Comparison of ENCODE assay signal across 8 mouse cellular contexts in genomic region chr7:19627721-19628120, GRCm38 (mm10). TPM values are rescaled to one million over a fixed set of nuclear protein-coding genes. Genes with fewer than 3 reads are reported as not detected.
DNase-seq lines count a peak whose midpoint lies in the region; ATAC-seq and TF ChIP-seq lines count a peak whose summit lies in the region.

No protein-coding gene starts in this region.

- H3K4me3 ChIP-seq in heart, adult 2 months, result peak overlapping the region; percentile 94
- H3K4me3 ChIP-seq in ES-Bruce4 (ENCODE audit: low read depth, low read length), result peak overlapping the region; percentile 53
- H3K4me3 ChIP-seq in forebrain, postnatal 0 days (ENCODE audit: low read depth, low read length), result peak overlapping the region; percentile 76
- peak overlapping the region; percentile 78 for H3K4me3 ChIP-seq in liver, embryonic 15.5 days (replicated peaks)

- no peak for TF ChIP-seq POLR2A in heart, adult 2 months (IDR thresholded peaks at IDR 0.05; ENCODE audit: insufficient read depth, low read depth, low read length)
- no peak for TF ChIP-seq POLR2A in ES-Bruce4 (IDR thresholded peaks at IDR 0.05; ENCODE audit: insufficient read depth, low read length)

- no peaks in the 10 kb centered on the region for H3K9me3 ChIP-seq in ES-Bruce4 (replicated peaks; ENCODE audit: control insufficient read depth, insufficient read depth, low read length, poor library complexity, severe bottlenecking)
- no peaks in the 10 kb centered on the region for H3K9me3 ChIP-seq in forebrain, postnatal 0 days (ENCODE audit: low read length)
- no peaks in the 10 kb centered on the region for H3K9me3 ChIP-seq in liver, embryonic 15.5 days (replicated peaks)

- H3K79me2 ChIP-seq in heart, adult 2 months (replicated peaks; ENCODE audit: control insufficient read depth, insufficient read depth, low read length), result no peaks in the 10 kb centered on the region

- ATAC-seq in forebrain, postnatal 0 days, result no peak
- ATAC-seq in liver, embryonic 15.5 days (ENCODE audit: insufficient read depth), result no peak
- ATAC-seq in megakaryocyte progenitor cell, adult 5-6 weeks (replicated peaks; ENCODE audit: poor library complexity), result no peak

- peak overlapping the region; percentile 92; the same call in 1 of the 2 replicates for H3K4me2 ChIP-seq in forebrain, postnatal 0 days (ENCODE audit: low read depth)
- H3K4me2 ChIP-seq in liver, embryonic 15.5 days, result peak overlapping the region; percentile 100

- intact Hi-C loops in heart, adult 2 months (cut with DNase I), result loop anchor here (5.0 kb wide), 2 partner anchors 35 to 170 kb away; partner anchors contain the start of gene Mark4
- intact Hi-C loops in heart, postnatal 36 days (cut with DNase I), result loop anchor here (1.0 kb wide), 1 partner anchor 37 kb away; no protein-coding TSS in a partner anchor

- 66% methylated on average over 3 of the region's 3 CpGs for WGBS in heart, adult 2 months
- 77% methylated on average over 3 of the region's 3 CpGs for WGBS in forebrain, postnatal 0 days
- WGBS in liver, embryonic 15.5 days (ENCODE audit: insufficient replicate concordance), result 59% methylated on average over 3 of the region's 3 CpGs

- no peak for TF ChIP-seq CTCF in heart, adult 2 months (IDR thresholded peaks at IDR 0.05)
- no peak for TF ChIP-seq CTCF in ES-Bruce4 (IDR thresholded peaks at IDR 0.05; ENCODE audit: low read depth, low read length)
- no peak for TF ChIP-seq CTCF in forebrain, postnatal 0 days (IDR thresholded peaks at IDR 0.05; ENCODE audit: low read depth)

- H3K27ac ChIP-seq in heart, adult 2 months, result peak overlapping the region; percentile 85; the same call in 1 of the 2 replicates
- H3K27ac ChIP-seq in ES-Bruce4 (ENCODE audit: insufficient read depth, low read length), result peak overlapping the region; percentile 1; the same call in 1 of the 2 replicates
- no peak overlapping the region for H3K27ac ChIP-seq in forebrain, postnatal 0 days (ENCODE audit: low read depth, low read length)
- H3K27ac ChIP-seq in liver, embryonic 15.5 days (replicated peaks), result no peak overlapping the region

- H3K36me3 ChIP-seq in heart, adult 2 months (ENCODE audit: control insufficient read depth, insufficient read depth, low read length), result no peaks in the 10 kb centered on the region
- H3K36me3 ChIP-seq in ES-Bruce4 (ENCODE audit: control insufficient read depth, insufficient read depth, low read length, poor library complexity, severe bottlenecking), result no peaks in the 10 kb centered on the region
- peaks cover 4% of the 10 kb centered on the region for H3K36me3 ChIP-seq in forebrain, postnatal 0 days (ENCODE audit: insufficient read depth)
- H3K36me3 ChIP-seq in liver, embryonic 15.5 days (replicated peaks), result peaks cover 10% of the 10 kb centered on the region; the same call in 1 of the 2 replicates

- TF ChIP-seq EP300 in heart, adult 2 months (IDR thresholded peaks at IDR 0.05; ENCODE audit: insufficient read depth, low read depth, low read length), result no peak
- TF ChIP-seq EP300 in ES-Bruce4 (IDR thresholded peaks at IDR 0.05; ENCODE audit: insufficient read depth, low read depth, low read length), result no peak

- DNase-seq in heart, adult 2 months, result no peak
- DNase-seq in heart, postnatal 36 days, result no peak
- DNase-seq in forebrain, postnatal 0 days, result no peak
- DNase-seq in adrenal gland, postnatal 14 days, result no peak
- DNase-seq in lung, postnatal 25 days (ENCODE audit: low spot score), result no peak

- H3K27me3 ChIP-seq in heart, adult 2 months (ENCODE audit: control insufficient read depth, insufficient read depth, low read length), result no peaks in the 10 kb centered on the region
- no peaks in the 10 kb centered on the region for H3K27me3 ChIP-seq in ES-Bruce4 (ENCODE audit: control insufficient read depth, insufficient read depth, low read length, poor library complexity, severe bottlenecking)
- H3K27me3 ChIP-seq in forebrain, postnatal 0 days (ENCODE audit: insufficient read depth, low read length), result no peaks in the 10 kb centered on the region
- H3K27me3 ChIP-seq in liver, embryonic 15.5 days, result no peaks in the 10 kb centered on the region; the same call in 1 of the 2 replicates

- H3K9ac ChIP-seq in heart, adult 2 months (ENCODE audit: low read depth, low read length), result no peak overlapping the region
- H3K9ac ChIP-seq in ES-Bruce4 (ENCODE audit: low read depth, poor library complexity, severe bottlenecking), result peak overlapping the region; percentile 8; the same call in 1 of the 2 replicates
- no peak overlapping the region for H3K9ac ChIP-seq in forebrain, postnatal 0 days
- no peak overlapping the region for H3K9ac ChIP-seq in liver, embryonic 15.5 days

- peaks cover 1% of the 10 kb centered on the region; the same call in 1 of the 2 replicates for H3K4me1 ChIP-seq in heart, adult 2 months (ENCODE audit: control insufficient read depth, insufficient read depth, low read length)
- no peaks in the 10 kb centered on the region for H3K4me1 ChIP-seq in ES-Bruce4 (ENCODE audit: control insufficient read depth, insufficient read depth, low read length)
- no peaks in the 10 kb centered on the region for H3K4me1 ChIP-seq in forebrain, postnatal 0 days (ENCODE audit: insufficient read depth)
- peaks cover 41% of the 10 kb centered on the region for H3K4me1 ChIP-seq in liver, embryonic 15.5 days (replicated peaks)

RNA-seq across cellular contexts. Expression of gene Relb, which starts 1.5 kb away (rescaled TPM):
- total RNA-seq in heart, adult 2 months (2021), result 1 to 10 TPM; 7.1 to 7.6 TPM
- 9.5 and 12.1 TPM in 2 replicates for polyA plus RNA-seq in heart, adult 2 months (2012; rRNA removed)
- total RNA-seq in heart, postnatal 36 days (2021), result 1 to 10 TPM; 5.7 to 8.9 TPM
- polyA plus RNA-seq in ES-Bruce4 (2011; ENCODE audit: insufficient read depth, insufficient read length, low read depth, missing spikeins), result 11.7 and 11.9 TPM in 2 replicates
- 6.5 and 6.9 TPM in 2 replicates for total RNA-seq in forebrain, postnatal 0 days (2014; rRNA removed)
- polyA plus RNA-seq in forebrain, postnatal 0 days (2015; fragmentation: Nextera tagmentation; extraction: Ambion mirVana), result 4.5 and 5.4 TPM in 2 replicates
- 1.7 TPM in 2 replicates for polyA plus RNA-seq in liver, embryonic 15.5 days (2015; fragmentation: Nextera tagmentation; extraction: Ambion mirVana)
- 0.22 TPM in 1 of 2 replicates, not detected in the other for total RNA-seq in megakaryocyte progenitor cell, adult 5-6 weeks (2015)
- 0.74 and 2.5 TPM in 2 replicates for total RNA-seq in megakaryocyte progenitor cell, adult 5-6 weeks (2017)
- 19.3 and 26.2 TPM in 2 replicates for total RNA-seq in adrenal gland, postnatal 14 days (2021)

RNA-seq across cellular contexts. Expression of gene Clasrp, which starts 23.4 kb away (rescaled TPM):
- total RNA-seq in heart, adult 2 months (2021), result 10 to 100 TPM; 13.9 to 14.0 TPM
- polyA plus RNA-seq in heart, adult 2 months (2012; rRNA removed), result 26.1 and 32.0 TPM in 2 replicates
- 10 to 100 TPM; 16.0 to 16.8 TPM for total RNA-seq in heart, postnatal 36 days (2021)
- polyA plus RNA-seq in ES-Bruce4 (2011; ENCODE audit: insufficient read depth, insufficient read length, low read depth, missing spikeins), result 52.3 and 57.4 TPM in 2 replicates
- total RNA-seq in forebrain, postnatal 0 days (2014; rRNA removed), result 56.0 and 89.0 TPM in 2 replicates
- polyA plus RNA-seq in forebrain, postnatal 0 days (2015; fragmentation: Nextera tagmentation; extraction: Ambion mirVana), result 50.1 and 56.8 TPM in 2 replicates
- polyA plus RNA-seq in liver, embryonic 15.5 days (2015; fragmentation: Nextera tagmentation; extraction: Ambion mirVana), result 12.2 and 13.4 TPM in 2 replicates
- 9.6 and 11.7 TPM in 2 replicates for total RNA-seq in megakaryocyte progenitor cell, adult 5-6 weeks (2015)
- 30.2 and 32.6 TPM in 2 replicates for total RNA-seq in megakaryocyte progenitor cell, adult 5-6 weeks (2017)
- total RNA-seq in adrenal gland, postnatal 14 days (2021), result 36.9 and 52.2 TPM in 2 replicates

RNA-seq across cellular contexts. Expression of gene Clptm1, which starts 37.1 kb away (rescaled TPM):
- 10 to 100 TPM; 61.7 to 74.9 TPM for total RNA-seq in heart, adult 2 months (2021)
- 70.1 and 123 TPM in 2 replicates for polyA plus RNA-seq in heart, adult 2 months (2012; rRNA removed)
- 10 to 100 TPM; 76.4 to 84.1 TPM for total RNA-seq in heart, postnatal 36 days (2021)
- polyA plus RNA-seq in ES-Bruce4 (2011; ENCODE audit: insufficient read depth, insufficient read length, low read depth, missing spikeins), result 49.6 and 52.7 TPM in 2 replicates
- 93.2 and 109 TPM in 2 replicates for total RNA-seq in forebrain, postnatal 0 days (2014; rRNA removed)
- polyA plus RNA-seq in forebrain, postnatal 0 days (2015; fragmentation: Nextera tagmentation; extraction: Ambion mirVana), result 111 and 136 TPM in 2 replicates
- 48.3 and 48.8 TPM in 2 replicates for polyA plus RNA-seq in liver, embryonic 15.5 days (2015; fragmentation: Nextera tagmentation; extraction: Ambion mirVana)
- 47.3 and 57.1 TPM in 2 replicates for total RNA-seq in megakaryocyte progenitor cell, adult 5-6 weeks (2015)
- 25.7 and 30.0 TPM in 2 replicates for total RNA-seq in megakaryocyte progenitor cell, adult 5-6 weeks (2017)
- 116 and 119 TPM in 2 replicates for total RNA-seq in adrenal gland, postnatal 14 days (2021)

RNA-seq across cellular contexts. Expression of gene Apoc2, which starts 50.0 kb away (rescaled TPM):
- total RNA-seq in heart, adult 2 months (2021), result under 1 TPM in 1 of 2 experiments, not detected in 1; 0.47 TPM
- polyA plus RNA-seq in heart, adult 2 months (2012; rRNA removed), result not detected in 2 replicates
- total RNA-seq in heart, postnatal 36 days (2021), result not detected
- 1.2 TPM in 1 of 2 replicates, not detected in the other for polyA plus RNA-seq in ES-Bruce4 (2011; ENCODE audit: insufficient read depth, insufficient read length, low read depth, missing spikeins)
- 0.86 TPM in 1 of 2 replicates, not detected in the other for total RNA-seq in forebrain, postnatal 0 days (2014; rRNA removed)
- polyA plus RNA-seq in forebrain, postnatal 0 days (2015; fragmentation: Nextera tagmentation; extraction: Ambion mirVana), result 0.50 TPM in 1 of 2 replicates, not detected in the other
- polyA plus RNA-seq in liver, embryonic 15.5 days (2015; fragmentation: Nextera tagmentation; extraction: Ambion mirVana), result 1,160 and 1,332 TPM in 2 replicates
- 1.7 and 2.7 TPM in 2 replicates for total RNA-seq in megakaryocyte progenitor cell, adult 5-6 weeks (2015)
- total RNA-seq in megakaryocyte progenitor cell, adult 5-6 weeks (2017), result 2.2 and 5.2 TPM in 2 replicates
- 53.4 TPM in 1 of 2 replicates, not detected in the other for total RNA-seq in adrenal gland, postnatal 14 days (2021)

RNA-seq across cellular contexts. Expression of gene Gemin7, which starts 50.3 kb away (rescaled TPM):
- total RNA-seq in heart, adult 2 months (2021), result 10 to 100 TPM; 48.5 to 48.6 TPM
- polyA plus RNA-seq in heart, adult 2 months (2012; rRNA removed), result 75.2 and 87.3 TPM in 2 replicates
- total RNA-seq in heart, postnatal 36 days (2021), result 10 to 100 TPM; 44.1 to 47.8 TPM
- 25.2 and 30.5 TPM in 2 replicates for polyA plus RNA-seq in ES-Bruce4 (2011; ENCODE audit: insufficient read depth, insufficient read length, low read depth, missing spikeins)
- total RNA-seq in forebrain, postnatal 0 days (2014; rRNA removed), result 38.2 and 56.4 TPM in 2 replicates
- 145 and 148 TPM in 2 replicates for polyA plus RNA-seq in forebrain, postnatal 0 days (2015; fragmentation: Nextera tagmentation; extraction: Ambion mirVana)
- 79.6 and 90.9 TPM in 2 replicates for polyA plus RNA-seq in liver, embryonic 15.5 days (2015; fragmentation: Nextera tagmentation; extraction: Ambion mirVana)
- 65.5 and 73.4 TPM in 2 replicates for total RNA-seq in megakaryocyte progenitor cell, adult 5-6 weeks (2015)
- total RNA-seq in megakaryocyte progenitor cell, adult 5-6 weeks (2017), result 33.5 and 36.9 TPM in 2 replicates
- total RNA-seq in adrenal gland, postnatal 14 days (2021), result 59.3 and 65.4 TPM in 2 replicates

Comparison
In these comparisons a context has a peak if more than half of its experiments do, and no peak if none do; other contexts are left out.
1. H3K27ac ChIP-seq: peak in heart, adult 2 months (single experiment) and ES-Bruce4 (single experiment); none in forebrain, postnatal 0 days (single experiment) and liver, embryonic 15.5 days (single experiment).
2. Peak in every context shown above with its lines, with median percentiles within 50 percentile points of each other: H3K4me3 ChIP-seq.